Mouse (Mus musculus) CH12.LX (cell line): ENCODE measurements at regions not wholly inside any gene's neighbourhood (a gene's known extent, or its start where the extent isn't known, plus 50 kb on each side); places are given as distances from the start of the nearest gene placed in this dataset.

ENCODE experiments used
- CTCF ChIP-seq, 2 experiments: IDR thresholded peaks in 1 of 2; conservative IDR thresholded peaks in 1 of 2; 2 replicates each; pipeline ENCODE4 v1.5.1; 2011 to 2012; ENCODE audit warnings: low read depth in 2 of 2, low read length in 2 of 2, improper control_type of control experiment in 1 of 2, inconsistent platforms in 1 of 2, mild to moderate bottlenecking in 1 of 2, moderate library complexity in 1 of 2
- HCFC1 ChIP-seq: IDR thresholded peaks from 2 replicates; pipeline ENCODE4 v1.6.1; 2012; ENCODE audit warnings: low read depth, mild to moderate bottlenecking, inconsistent platforms, low read length, improper control_type of control experiment
- IRF4 ChIP-seq: IDR thresholded peaks from 2 replicates; pipeline ENCODE4 v1.6.1; 2014; ENCODE audit warnings: low read depth, mild to moderate bottlenecking, inconsistent platforms, low read length, improper control_type of control experiment
- KAT2A ChIP-seq: IDR thresholded peaks from 2 replicates; pipeline ENCODE4 v1.6.1; 2012; ENCODE audit warnings: low read length, improper control_type of control experiment, inconsistent platforms; ENCODE audit not compliant: insufficient replicate concordance
- POLR2AphosphoS2 ChIP-seq: IDR thresholded peaks from 2 replicates; pipeline ENCODE4 v1.6.1; 2011; ENCODE audit warnings: low read depth, low read length, improper control_type of control experiment
- RCOR1 ChIP-seq: conservative IDR thresholded peaks from 2 replicates; pipeline ENCODE4 v1.6.1; 2012; ENCODE audit warnings: low read depth, mild to moderate bottlenecking, inconsistent platforms, low read length, improper control_type of control experiment
- SIN3A ChIP-seq: IDR thresholded peaks from 2 replicates; pipeline ENCODE4 v1.6.1; 2012; ENCODE audit warnings: low read length, improper control_type of control experiment, inconsistent platforms
- TCF12 ChIP-seq: IDR thresholded peaks from 2 replicates; pipeline ENCODE4 v1.6.1; 2014; ENCODE audit warnings: low read depth, mild to moderate bottlenecking, inconsistent platforms, low read length, improper control_type of control experiment
- UBTF ChIP-seq: IDR thresholded peaks from 2 replicates; pipeline ENCODE4 v1.6.1; 2012; ENCODE audit warnings: low read depth, mild to moderate bottlenecking, inconsistent platforms, low read length, improper control_type of control experiment, moderate library complexity
- ZKSCAN1 ChIP-seq: IDR thresholded peaks from 2 replicates; pipeline ENCODE4 v1.6.1; 2012; ENCODE audit warnings: low read depth, inconsistent platforms, low read length, improper control_type of control experiment, borderline replicate concordance

- TF ChIP-seq RCOR1 (no peak), TCF12 (peak; percentile 21; the same call in 1 of the 2 replicates), CTCF (conservative IDR thresholded peaks at IDR 0.05 in 1 of 2, IDR thresholded peaks at IDR 0.05 in 1 of 2; ENCODE audit: low read depth in 2 of 2, low read length in 2 of 2) (no peak), IRF4 (peak; percentile 95), SIN3A (no peak), KAT2A (no peak), HCFC1 (no peak), ZKSCAN1 (no peak), UBTF (no peak), POLR2AphosphoS2 (no peak)
Measured at GRCm38 (mm10) chr3:100765323-100765722, 59.9 kb upstream of the Vtcn1 start.
